Mouse (Mus musculus) urinary bladder, adult 18-20 months (tissue): ENCODE measurements around the gene Fank1.
"Not testable (repeated sequence)": the region's sequence is repeated elsewhere in the genome, so short reads cannot be mapped to it uniquely, and the experiment has no call there.

Experiments
- DNase-seq, 2 experiments: peaks; one replicate each; pipeline ENCODE4 v3.0.0; 2022; ENCODE audit warnings: low spot score in 2 of 2, mixed read lengths in 2 of 2

The Fank1 gene

DNA sequence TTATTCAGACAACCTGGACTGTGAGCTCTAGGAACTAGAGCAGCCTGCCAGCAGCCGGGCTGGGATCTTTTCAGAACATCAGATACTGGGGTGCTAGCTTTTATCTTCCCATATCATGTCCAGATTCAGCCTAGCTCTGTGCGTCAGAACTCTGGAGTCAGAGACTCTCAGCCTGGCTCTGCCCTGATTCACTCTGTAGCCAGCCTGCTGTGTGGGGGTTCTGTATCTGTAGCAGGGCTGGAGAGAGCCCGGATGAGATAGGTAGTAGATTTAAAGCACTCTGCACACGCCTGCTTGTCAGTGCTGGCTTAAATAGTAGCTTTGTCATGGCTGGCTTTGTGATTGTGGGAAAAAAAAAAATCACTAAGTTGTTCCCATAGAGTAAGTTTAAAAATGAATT is 51.9 kb downstream of the Fank1 start:
- no peak for DNase-seq

DNA sequence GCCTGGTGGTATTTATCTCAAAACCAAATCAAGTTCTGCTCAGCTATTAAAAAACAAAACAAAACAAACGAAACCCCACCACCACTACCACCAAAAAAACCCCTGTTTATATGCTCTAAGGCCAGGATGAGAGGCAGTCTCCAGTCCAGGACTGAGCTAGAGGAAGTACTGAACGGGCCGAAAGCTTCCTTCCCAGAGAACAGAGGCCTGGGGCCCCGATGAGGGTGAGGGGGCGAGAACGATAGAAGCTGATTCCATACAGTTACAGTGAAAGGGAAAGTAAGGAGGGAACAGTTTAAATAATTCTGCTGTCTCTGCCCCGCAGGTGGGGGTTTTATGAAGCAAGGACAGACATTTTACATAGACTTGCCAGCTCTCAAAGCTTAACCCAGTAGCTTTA is 52.9 kb downstream of the Fank1 start:
- no peak for DNase-seq

DNA sequence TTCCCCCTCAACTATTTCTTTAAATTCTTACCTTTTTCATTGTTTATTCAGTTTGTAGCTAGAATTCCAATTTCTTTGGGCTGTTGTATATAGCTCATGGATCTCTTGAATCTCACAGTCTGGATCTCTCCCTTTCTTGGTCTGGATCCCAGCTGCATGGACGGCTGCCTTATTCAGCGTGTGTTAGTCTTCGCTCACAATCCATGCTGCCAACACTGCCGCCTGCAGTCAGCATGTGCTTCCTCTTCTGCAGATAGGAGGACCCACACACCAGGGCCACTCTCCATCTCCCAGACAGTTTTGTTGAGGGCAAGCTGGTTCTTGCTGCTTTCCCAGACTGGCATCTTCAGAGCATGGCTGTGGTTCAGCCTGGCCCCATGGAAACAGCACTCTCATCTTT is 62.9 kb downstream of the Fank1 start:
- DNase-seq, result no peak

DNA sequence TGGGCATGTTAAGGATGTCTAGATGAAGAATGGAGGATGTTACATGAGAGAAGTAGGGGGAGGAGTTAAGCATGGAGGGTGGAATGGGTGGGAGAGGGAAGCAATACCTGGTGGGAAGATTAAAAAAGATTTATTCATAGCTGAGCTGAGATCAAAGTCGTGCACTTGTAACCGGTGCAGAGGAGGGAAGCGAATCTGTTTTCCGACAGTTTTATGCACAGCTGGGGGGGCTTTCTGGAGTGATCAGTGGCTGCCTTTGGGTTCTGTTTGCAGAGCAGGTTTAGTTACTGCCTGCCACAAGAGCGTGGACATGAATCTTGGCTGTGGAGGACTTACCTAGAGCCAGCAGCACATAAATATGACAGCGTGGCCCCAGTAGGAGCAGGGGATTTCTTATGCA is 65.4 kb downstream of the Fank1 start:
- no peak for DNase-seq

DNA sequence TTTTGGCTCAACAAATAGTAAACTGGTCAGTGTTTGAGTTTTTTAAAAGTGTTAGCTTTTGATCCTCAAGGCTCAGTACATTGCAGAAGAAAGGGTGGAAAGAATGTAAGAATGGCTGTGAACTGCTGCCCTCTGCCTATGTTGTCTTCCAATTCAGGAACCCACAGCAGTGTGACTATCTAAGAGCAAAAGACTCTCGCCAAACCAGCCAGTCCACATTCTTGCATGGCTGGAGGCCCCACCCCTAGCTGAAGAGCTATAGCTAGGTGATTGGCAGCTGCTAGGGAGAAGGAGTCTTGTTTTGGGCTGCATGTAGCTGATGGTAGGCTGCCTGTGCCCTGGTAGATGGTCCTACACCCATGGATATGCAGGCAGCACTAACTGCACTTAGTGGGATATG is 70.5 kb downstream of the Fank1 start:
- no peak for DNase-seq

DNA sequence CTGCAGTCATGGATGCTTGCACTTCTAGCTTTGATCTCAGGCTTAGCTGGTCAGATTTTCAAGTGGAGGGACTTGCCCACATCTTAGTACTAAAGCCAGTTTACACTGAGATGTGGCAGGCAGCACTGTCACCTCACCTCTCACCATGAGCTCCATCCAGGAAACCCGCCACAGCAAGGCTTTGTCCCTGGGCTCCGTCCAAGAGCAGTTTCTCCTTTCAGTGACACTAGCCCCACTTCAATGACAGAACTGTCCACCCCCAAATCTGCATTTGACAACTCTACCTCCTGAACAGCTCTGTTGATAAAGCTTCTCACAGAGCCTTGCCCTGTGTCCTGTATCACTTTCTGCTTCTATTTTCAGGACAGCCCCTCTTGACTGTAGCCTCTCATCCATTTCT is 71.5 kb downstream of the Fank1 start:
- no peak for DNase-seq

DNA sequence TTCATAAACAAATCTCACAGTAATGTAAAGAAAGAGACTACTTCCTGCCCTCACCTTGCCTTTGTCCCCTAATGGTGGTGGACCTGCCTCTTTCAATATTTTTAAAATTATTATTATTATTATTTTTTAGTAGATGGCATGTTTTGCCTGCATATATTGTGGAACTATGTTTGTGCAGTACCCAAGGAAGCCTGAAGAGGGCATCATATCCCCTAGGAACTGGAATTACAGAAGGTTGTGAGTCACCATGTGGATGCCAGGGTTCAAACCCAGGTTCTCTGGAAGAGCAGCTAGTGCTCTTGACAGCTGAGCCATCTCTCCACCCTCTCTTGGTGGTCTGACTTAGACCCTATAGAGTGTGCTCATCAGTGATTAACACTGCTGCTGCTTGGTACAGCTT is 74.1 kb downstream of the Fank1 start:
- no peak for DNase-seq

DNA sequence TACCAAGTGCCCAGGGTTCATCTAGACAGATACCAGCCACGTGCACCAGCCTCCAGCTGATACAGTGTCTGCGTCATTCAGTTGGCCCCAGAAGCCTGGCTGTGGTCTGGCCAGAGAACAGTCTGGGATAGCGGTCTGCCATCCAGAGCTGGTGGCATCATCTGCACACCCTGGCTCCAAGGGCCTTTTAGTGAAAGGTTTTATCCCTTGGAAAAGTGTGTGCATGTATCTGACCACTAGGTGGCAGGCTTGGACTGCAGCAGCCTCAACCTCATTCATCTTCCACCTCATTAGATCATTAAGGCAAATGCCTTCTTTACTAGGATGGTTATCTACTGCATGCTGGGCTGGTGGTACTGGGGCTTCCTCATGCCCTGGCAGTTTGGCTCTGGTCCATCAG is 79.6 kb downstream of the Fank1 start:
- peak; percentile 49 to 58 for DNase-seq

DNA sequence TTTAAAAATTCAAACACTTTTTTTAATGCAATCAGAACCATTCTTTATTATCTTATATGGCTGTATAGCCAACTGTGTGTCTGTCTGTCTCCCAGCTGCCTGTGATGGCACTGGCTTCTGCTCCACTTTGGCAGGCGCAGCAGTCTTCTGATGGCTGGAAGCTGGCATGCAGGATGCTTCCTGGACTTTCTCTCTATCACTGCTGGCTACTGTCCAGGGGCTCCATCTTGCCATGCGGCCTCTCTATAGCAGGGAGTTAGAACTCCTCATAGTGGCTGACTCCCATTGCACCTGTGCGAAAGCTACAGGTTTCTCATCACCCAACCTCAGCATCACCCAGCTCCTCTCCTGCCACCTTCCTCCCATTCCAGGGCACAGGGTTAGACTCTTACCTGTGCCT is 81.8 kb downstream of the Fank1 start:
- no peak for DNase-seq

DNA sequence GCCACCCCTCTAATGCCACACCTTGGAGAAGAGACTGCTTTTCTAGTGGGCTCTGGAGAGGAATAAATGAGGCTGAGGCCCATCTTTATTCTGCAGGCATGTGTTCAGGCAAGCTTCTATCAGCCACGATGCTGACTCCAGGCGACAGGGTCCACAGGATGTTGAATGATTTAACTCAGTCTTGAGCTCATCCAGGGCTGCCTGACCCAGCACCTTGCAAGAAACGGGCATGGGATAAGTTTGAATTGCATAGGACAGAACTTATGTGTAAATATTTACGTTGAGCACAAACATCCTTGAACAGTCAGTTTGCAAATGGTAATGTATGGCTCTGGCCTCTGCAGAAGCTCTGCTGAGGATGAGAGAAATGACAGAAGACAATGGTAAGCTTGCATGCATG is 82.9 kb downstream of the Fank1 start:
- no peak for DNase-seq

DNA sequence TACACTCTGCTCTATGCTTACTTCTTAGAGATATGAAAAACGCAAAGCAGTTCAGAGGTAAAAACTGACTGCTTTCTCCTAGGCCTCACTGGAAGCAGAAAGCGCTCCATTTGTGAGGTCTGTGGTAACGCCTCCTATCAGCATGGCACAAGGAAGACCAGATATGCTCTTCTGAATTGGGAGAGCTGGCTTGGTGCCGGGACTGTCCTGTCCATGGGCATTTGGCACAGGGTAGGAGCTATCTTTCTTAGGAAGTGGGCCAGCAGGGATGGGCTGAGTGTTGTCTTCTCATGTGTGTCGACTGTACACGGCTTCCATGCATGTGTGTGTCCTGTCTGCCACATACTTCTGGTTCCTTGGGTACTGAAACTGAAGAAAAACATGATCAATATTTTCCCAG is 85.6 kb downstream of the Fank1 start:
- DNase-seq, result no peak

DNA sequence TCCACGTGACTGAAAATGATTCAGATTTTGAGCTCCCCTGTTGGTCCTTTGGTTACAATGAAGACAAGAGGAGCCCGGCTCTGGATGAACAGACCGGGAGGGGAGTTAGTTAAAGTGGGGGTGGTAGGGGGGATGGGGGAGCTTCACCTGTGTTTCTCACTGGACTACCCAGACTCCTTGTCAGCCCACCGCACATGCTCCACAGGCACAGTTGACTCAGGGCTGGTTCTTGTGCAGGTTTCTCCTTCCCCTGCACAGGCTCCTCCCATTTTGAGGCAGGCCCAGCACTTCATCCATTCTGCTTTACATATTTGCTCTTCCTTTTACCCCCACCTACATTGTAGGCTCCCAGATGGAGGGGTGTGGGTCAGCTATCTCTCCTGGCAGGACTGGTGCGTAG is 86.1 kb downstream of the Fank1 start:
- no peak for DNase-seq

DNA sequence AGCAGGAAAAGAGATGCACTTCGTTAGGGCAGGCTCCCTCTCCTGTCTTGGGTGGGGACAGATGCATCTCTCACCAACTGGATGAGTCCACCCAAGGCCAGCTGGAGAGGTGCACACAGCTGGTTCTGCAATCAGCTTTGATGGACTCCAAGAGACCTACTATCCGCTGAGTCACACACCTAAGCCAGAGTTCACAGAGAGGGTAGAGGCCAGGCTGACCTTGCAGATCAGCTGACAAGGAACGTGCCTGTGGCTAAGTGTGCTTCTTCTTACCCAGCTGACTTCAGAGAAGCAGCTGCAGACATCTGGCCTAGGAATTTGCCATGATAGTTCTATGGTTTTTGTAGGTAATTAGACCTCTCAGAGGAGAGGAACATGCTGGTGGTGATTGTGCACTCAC is 86.5 kb downstream of the Fank1 start:
- DNase-seq, result no peak

DNA sequence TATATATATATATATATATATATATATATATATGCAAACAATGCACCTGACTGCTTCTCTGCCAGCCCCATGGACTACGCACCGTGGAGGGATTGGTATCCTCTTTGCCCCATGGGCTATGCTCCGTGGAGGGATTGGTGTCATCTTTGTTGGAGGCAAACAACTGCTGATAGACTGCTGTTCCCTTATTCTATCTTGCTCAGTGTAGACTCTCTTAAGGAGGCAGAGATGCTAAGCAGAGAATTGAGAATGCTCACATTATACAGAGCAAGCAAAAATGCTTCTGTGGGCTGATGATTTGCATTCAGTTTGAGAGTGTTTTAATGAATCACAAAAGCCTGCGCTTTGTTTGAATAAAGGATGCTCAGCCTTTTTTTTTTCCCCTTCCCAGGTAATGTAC is 87.0 kb downstream of the Fank1 start:
- DNase-seq, result no peak

DNA sequence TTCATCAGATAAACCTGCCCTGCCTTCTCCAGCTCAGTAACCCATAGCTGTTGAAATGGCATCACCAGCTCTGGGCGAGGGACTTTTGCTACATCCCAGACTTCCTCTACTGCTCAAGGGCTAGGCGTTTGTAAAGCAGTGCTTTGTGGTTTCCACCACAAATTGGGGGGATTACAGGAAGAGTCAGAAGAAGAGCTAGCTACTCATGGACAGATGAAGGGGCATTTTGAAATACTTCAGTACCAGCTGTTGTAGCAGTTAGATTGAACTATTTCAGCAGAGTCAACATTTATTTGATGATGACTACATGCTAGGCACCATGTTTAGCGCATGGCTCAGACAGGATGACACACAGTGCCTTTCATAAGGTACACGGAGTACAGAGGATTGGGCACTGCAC is 93.6 kb downstream of the Fank1 start:
- no peak for DNase-seq

DNA sequence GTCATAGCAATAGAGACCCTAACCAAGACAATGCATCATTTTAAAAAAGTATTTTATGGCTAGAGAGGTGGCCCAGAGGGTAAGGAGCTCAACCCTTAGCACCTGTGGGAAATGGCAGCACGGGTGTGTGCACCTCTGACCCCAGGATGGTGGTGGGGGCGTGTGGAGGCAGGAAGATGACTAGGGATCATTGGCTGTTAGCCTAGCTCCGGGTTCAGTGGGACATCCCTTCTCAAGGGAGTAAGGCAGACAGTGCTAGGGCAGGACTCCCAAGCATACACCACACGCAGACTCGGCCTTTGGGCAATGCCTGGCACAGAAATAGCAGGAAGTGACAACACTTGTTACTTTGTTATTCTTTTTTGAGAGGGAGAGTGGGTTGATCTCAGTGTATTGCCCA is 96.0 kb downstream of the Fank1 start:
- DNase-seq, result no peak

DNA sequence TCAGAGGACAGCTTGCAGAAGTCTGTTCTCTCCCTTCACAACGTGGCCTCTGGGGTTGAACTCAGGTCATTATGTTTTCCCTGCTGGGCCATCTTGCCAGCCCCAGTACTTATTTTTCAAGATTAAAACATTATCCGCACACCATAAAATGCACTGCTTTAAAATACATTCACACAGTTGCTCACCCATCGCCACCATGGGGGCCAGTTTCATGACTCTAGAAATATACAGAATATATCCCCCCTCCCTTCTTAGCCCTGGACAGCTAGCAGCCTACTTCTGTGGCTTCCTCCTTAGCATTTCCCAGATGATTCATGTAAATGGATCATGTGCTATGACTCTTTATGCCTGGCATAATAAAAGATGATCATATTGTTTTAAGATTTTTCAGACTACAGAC is 99.5 kb downstream of the Fank1 start:
- DNase-seq, result no peak

DNA sequence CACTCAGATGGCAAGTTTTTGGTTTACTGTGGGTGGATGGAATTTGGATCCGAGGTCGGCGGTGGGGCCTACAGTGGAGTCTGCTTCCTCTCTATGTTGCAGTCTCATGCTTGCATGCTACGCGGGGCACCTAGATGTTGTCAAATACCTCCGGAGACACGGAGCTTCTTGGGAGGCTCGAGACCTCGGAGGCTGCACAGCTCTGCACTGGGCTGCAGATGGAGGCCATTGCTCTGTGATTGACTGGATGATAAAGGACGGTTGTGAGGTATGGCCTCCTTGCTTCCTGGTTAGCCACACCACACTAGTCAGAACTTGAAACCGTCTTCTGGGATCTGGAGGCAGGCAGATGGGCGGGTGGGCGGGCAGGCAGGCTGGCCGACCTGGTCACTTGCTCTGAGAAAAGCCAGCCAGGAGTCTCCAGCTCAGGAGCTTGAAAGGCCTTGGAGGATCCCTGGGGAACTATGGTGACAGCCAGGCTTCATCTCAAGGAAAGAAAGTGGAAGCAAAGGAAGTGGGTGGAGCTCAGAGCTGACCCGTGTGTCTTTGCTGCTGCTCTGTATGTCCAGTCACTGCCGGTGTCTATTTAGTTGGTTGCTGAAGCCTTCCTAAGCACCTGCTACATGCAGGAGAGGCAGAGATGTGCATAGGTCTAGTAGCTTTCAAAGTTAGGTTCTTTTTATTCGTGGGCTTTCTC is 100.1 kb downstream of the Fank1 start:
- DNase-seq, result no peak

DNA sequence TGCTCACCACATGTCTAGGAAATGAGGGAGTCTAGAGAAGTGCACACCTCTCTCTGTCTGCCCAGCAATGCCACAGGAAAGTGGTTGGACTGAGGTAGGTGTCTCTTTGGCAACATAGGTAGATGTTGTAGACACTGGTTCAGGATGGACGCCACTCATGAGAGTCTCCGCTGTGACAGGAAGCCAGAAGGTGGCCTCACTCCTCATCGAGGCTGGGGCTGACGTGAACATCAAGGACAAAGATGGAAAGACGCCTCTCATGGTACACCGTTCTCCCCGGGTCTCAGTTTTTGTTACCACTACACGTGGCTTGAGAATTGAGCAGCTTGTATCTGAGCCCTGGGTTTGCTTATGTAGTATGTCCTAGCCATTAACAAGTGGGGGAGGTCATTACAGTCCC is 103.1 kb downstream of the Fank1 start:
- no peak for DNase-seq

DNA sequence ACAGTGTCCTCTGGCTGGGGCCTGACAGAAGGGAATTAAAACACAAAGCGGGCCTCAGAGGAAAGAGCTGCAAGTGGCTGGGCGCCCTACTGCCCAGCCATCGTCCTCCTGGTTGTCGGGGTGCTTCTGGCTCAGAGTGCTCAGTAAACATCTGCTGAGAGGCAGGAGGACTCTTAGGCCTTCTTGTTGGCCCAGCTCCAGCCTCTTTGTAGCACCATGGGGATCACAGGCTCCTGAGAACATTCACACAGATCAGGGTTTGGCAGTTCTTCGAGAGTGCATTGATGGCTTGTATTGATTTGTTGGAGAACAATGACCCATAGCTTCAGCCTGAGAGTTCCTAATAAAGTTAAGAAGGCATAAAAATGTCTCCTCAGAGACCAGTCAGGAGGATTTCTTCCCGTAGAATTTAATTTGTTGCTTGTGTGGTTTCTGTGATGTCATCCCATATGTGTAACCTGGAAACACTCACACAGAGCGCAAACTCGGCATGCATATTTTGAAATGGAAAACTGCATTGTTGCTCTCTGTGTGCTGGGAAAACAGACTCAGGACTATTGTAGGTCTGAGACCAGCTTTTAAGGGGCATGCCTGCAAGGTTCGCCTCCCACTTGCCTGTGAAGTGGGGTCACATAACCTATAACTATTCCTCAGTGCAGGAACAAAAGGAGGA is 108.2 kb downstream of the Fank1 start:
- not testable (repeated sequence) for DNase-seq

DNA sequence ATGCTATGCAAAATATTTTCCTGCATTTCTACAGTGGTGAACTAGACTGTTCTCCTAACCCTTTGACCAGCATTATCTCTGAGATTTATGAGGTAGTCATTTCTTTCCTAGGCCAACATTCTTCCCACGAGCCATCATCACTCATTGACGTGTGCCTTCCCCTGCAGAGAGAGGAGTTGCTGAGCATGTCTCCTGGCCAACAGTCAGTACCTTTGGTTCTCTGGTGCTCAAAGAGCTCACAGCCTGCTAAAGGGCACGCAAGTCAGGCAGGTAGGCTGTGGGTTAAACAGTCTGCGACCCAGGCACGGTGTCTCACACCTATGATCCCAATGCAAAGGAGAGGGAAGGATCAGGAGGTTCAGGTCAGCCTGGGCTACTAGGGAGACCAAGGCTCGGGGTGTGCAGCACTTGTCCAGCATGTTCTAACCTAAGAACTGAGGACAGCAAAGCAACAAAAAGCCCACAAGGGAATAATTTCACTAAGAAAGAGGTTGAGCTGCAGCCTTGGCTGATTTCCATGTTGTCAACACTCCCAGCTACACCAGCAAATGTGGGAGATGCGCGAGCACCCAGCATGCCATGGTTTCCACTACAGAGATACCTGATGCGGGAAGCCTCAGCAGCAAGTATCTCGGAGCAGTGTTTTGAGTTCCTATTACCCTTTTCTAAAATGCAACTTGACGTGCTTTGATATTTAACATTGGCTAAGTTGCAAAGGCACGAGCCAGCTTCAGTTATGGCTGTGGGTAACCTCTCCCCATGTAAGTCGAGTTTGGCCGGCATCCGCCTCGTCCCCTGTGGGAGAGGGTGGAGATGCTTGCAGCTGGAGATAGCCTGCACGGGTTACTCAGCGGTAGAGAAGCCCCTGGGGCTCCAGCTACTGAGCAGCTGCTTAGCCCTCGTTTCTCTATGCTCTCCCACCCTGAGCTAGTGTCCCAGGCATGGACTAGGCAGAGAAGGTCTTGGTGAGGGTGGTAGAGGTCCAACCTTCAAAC is 112.6 kb downstream of the Fank1 start:
- DNase-seq, result no peak

DNA sequence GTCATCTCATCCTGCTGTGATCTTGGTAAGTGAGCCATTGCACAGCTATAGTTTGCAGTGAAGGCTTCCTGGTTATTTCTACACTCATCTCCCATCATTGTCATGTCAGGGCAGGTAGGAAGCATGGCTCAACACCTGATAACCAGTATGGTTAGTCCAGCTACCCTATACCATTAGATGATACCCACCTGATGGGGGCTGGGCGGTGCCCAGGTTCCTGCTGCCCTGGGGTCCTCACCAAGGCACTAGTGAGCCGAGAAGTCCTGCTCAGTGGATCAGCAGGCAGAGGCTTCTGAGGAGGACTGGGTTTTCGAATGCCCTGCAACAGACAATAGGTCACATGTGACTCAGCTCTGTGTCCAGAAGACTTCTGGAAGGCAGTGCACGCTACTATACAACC is 113.3 kb downstream of the Fank1 start:
- DNase-seq, result no peak

DNA sequence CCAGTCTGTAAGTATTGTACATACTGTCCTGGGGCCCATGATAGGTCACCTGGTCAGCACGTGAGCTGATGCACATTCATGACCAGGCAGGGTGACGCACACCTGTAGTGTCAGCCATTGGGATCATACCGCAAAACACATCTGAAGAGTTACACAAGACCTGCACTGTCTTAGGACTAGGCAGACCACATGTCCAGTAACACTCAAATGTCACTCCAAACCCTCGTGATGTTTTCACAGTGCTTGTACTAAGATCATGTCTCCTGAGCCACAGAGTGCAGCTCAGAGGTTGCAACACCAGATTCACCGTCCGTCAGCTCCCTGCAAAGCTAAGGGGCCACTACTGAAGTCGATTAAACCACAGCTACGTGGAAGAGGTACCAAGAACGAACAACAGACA is 114.6 kb downstream of the Fank1 start:
- no peak for DNase-seq
